Mouse (Mus musculus): ENCODE measurements around the gene Sorl1.

GRCm38 (mm10) chr9:42092749-42093148 lies 31.3 kb downstream of the Sorl1 start:
- TF ChIP-seq CTCF (conservative IDR thresholded peaks at IDR 0.05 in 1 of 2, IDR thresholded peaks at IDR 0.05 in 1 of 2; ENCODE audit: low read depth in 2 of 2, low read length in 2 of 2) (no peak), EP300 (IDR thresholded peaks at IDR 0.05; ENCODE audit: low read length) (no peak), KAT2A (IDR thresholded peaks at IDR 0.05; ENCODE audit: insufficient replicate concordance, low read length) (no peak), MAFK (IDR thresholded peaks at IDR 0.05; ENCODE audit: insufficient replicate concordance, low read length) (no peak), CHD2 (IDR thresholded peaks at IDR 0.05; ENCODE audit: low read length) (no peak), JUND (conservative IDR thresholded peaks at IDR 0.05; ENCODE audit: low read depth, low read length) (no peak), USF1 (IDR thresholded peaks at IDR 0.05; ENCODE audit: low read depth, low read length) (no peak), POLR2A (IDR thresholded peaks at IDR 0.05; ENCODE audit: low read depth, low read length) (no peak), GABPA (IDR thresholded peaks at IDR 0.05; ENCODE audit: insufficient replicate concordance, low read depth, low read length) (no peak), ETS1 (conservative IDR thresholded peaks at IDR 0.05; ENCODE audit: low read depth, low read length) (no peak), MYC (IDR thresholded peaks at IDR 0.05; ENCODE audit: low read depth, low read length) (no peak), E2F4 (IDR thresholded peaks at IDR 0.05; ENCODE audit: insufficient replicate concordance, low read depth, low read length) (no peak)

Data from CH12.LX (cell line).